Mouse (Mus musculus): ENCODE measurements around the gene Acod1. TPM values are rescaled to one million over a fixed set of nuclear protein-coding genes. Genes with fewer than 3 reads are reported as not detected.

Gene Acod1
- polyA plus RNA-seq, 1 experiment from 2014 or later: 0.06 TPM

- Histone ChIP-seq H3K9me3 (no peaks in the 10 kb centered on the region), H3K27me3 (no peaks in the 10 kb centered on the region), H3K4me2 (no peak overlapping the region; the same call in 1 of the 2 replicates), H3K9ac (no peak overlapping the region), H3K27ac (no peak overlapping the region), H3K4me3 (replicated peaks) (no peak overlapping the region), H3K4me1 (peaks cover 18% of the 10 kb centered on the region), H3K36me3 (replicated peaks) (peaks cover 12% of the 10 kb centered on the region; the same call in 1 of the 2 replicates)
- 84% methylated on average over 6 of the region's 6 CpGs for whole genome bisulfite sequencing
- no peak for ATAC-seq (ENCODE audit: low FRiP score)
Measured at GRCm38 (mm10) chr14:103096621-103097020, 49.8 kb downstream of the Acod1 start.

DNA sequence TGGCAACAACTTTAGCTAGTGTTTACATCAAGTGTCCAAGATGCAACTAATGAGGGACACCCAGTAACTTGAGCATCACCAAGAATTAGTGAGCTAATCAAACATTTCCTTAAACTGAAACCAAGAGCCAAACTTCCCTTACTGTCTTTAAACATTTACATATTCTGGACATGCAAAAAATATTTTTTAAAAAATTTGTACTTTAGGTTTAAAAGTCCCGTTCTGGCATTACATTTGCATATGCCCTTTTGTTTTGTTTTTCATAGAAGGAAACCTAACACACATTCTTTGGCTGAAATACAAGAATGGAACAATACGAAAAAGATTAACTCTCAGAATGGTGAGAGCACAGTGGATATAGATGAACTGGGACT lies 51.4 kb downstream of the Acod1 start:
- peaks cover 16% of the 10 kb centered on the region for H3K4me1 ChIP-seq
- H3K9me3 ChIP-seq: no peaks in the 10 kb centered on the region
- H3K4me2 ChIP-seq: peak overlapping the region; percentile 63
- no peak for ATAC-seq (ENCODE audit: low FRiP score)
- H3K9ac ChIP-seq: peak overlapping the region; percentile 96
- H3K27me3 ChIP-seq: no peaks in the 10 kb centered on the region
- 5% methylated on average over 2 of the region's 2 CpGs for WGBS
- peak overlapping the region; percentile 90 for H3K4me3 ChIP-seq (replicated peaks)
- H3K27ac ChIP-seq: no peak overlapping the region
- peaks cover 5% of the 10 kb centered on the region; the same call in 1 of the 2 replicates for H3K36me3 ChIP-seq (replicated peaks)

GRCm38 (mm10) chr14:103098587-103099235 lies 51.9 kb downstream of the Acod1 start:
- WGBS: under 1% methylated on average over 75 of the region's 86 CpGs
- Histone ChIP-seq H3K4me2 (peak overlapping the region; percentile 63), H3K4me1 (peaks cover 16% of the 10 kb centered on the region), H3K36me3 (replicated peaks) (peaks cover 5% of the 10 kb centered on the region; the same call in 1 of the 2 replicates), H3K27ac (peak overlapping the region; percentile 99), H3K9me3 (no peaks in the 10 kb centered on the region), H3K4me3 (replicated peaks) (peak overlapping the region; percentile 90), H3K9ac (peak overlapping the region; percentile 96), H3K27me3 (no peaks in the 10 kb centered on the region)
- ATAC-seq (ENCODE audit: low FRiP score): peak; percentile 84

GRCm38 (mm10) chr14:103099238-103099933 lies 52.6 kb downstream of the Acod1 start, which contains the start of gene Fbxl3:
Fbxl3 (minus strand) TSS chr14:103099566.
- Histone ChIP-seq H3K36me3 (replicated peaks) (0 out of 2 replicates have a peak, but pooled peaks cover 5% of the 10 kb centered on the region), H3K9ac (peak within 1 kb of the TSS; percentile 96), H3K27me3 (no peaks in the 10 kb centered on the region), H3K4me2 (peak within 1 kb of the TSS; percentile 63), H3K9me3 (no peaks in the 10 kb centered on the region), H3K4me1 (peaks cover 16% of the 10 kb centered on the region), H3K27ac (peak within 1 kb of the TSS; percentile 99), H3K4me3 (replicated peaks) (peak within 1 kb of the TSS; percentile 90)
- ATAC-seq (ENCODE audit: low FRiP score): peak; percentile 89
- under 1% methylated on average over 79 of the region's 88 CpGs for WGBS

DNA sequence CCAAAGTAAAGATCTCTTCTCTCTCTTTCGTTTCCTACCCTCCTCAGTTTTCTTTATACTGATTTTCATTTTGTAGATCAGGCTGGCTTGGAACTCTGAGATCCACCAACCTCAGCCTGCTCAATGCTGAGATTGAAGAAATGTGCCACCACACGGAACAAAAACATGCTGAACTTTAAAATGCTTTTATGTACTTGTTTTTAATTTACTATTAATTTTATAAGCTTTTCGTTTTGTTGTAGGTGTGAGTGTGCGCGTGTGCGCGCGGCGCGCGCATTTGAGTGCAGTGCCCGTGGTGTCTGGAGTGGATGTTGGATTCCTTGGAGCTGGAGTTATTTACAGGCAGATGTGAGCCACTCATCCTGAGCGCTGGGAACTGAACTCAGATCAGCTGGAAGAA lies 53.5 kb downstream of the Acod1 start:
- no peak overlapping the region for H3K27ac ChIP-seq
- 85% methylated on average over 13 of the region's 13 CpGs for WGBS
- 0 out of 2 replicates have a peak, but pooled peaks cover 2% of the 10 kb centered on the region for H3K36me3 ChIP-seq (replicated peaks)
- no peak overlapping the region for H3K9ac ChIP-seq
- H3K4me1 ChIP-seq: peaks cover 16% of the 10 kb centered on the region
- H3K27me3 ChIP-seq: no peaks in the 10 kb centered on the region
- no peak overlapping the region for H3K4me3 ChIP-seq (replicated peaks)
- ATAC-seq (ENCODE audit: low FRiP score): no peak
- H3K9me3 ChIP-seq: no peaks in the 10 kb centered on the region
- H3K4me2 ChIP-seq: no peak overlapping the region

- no peak for ATAC-seq (ENCODE audit: low FRiP score)
- H3K9me3 ChIP-seq: no peaks in the 10 kb centered on the region
- no peak overlapping the region for H3K4me3 ChIP-seq (replicated peaks)
- no peak overlapping the region for H3K27ac ChIP-seq
- H3K4me2 ChIP-seq: no peak overlapping the region
- H3K9ac ChIP-seq: no peak overlapping the region
- WGBS: 88% methylated on average over 3 of the region's 3 CpGs
- H3K27me3 ChIP-seq: no peaks in the 10 kb centered on the region
- H3K36me3 ChIP-seq (replicated peaks): no peaks in the 10 kb centered on the region
- peaks cover 16% of the 10 kb centered on the region for H3K4me1 ChIP-seq
Measured at GRCm38 (mm10) chr14:103101171-103101570, 54.4 kb downstream of the Acod1 start.

DNA sequence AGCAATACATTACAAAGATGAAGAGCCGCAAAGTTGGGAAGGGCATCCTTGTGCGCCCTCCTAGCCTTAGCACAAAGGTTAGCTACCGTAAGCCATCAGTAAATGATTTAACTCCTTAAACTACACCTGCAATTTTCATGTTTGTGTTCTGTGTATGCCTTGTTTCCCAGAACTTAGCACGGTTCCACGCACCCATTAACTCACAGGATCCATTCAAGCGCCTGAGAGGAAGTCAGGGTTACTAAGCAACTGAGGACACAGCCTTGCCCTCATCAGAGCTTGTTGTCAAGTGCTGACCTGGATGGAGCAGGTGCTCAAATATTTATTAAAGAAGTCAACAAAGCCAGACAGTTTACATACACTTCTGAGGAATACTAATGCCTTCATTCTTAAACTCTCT lies 55.5 kb downstream of the Acod1 start:
- Histone ChIP-seq H3K27me3 (no peaks in the 10 kb centered on the region), H3K4me2 (no peak overlapping the region), H3K27ac (no peak overlapping the region), H3K9me3 (no peaks in the 10 kb centered on the region), H3K4me3 (replicated peaks) (no peak overlapping the region), H3K36me3 (replicated peaks) (no peaks in the 10 kb centered on the region), H3K4me1 (peaks cover 7% of the 10 kb centered on the region), H3K9ac (no peak overlapping the region)
- no peak for ATAC-seq (ENCODE audit: low FRiP score)
- WGBS: 64% methylated on average over 6 of the region's 6 CpGs

GRCm38 (mm10) chr14:103102731-103103335 lies 56.1 kb downstream of the Acod1 start:
- H3K27ac ChIP-seq: no peak overlapping the region
- no peaks in the 10 kb centered on the region for H3K9me3 ChIP-seq
- H3K9ac ChIP-seq: no peak overlapping the region
- H3K4me2 ChIP-seq: no peak overlapping the region
- no peaks in the 10 kb centered on the region for H3K27me3 ChIP-seq
- H3K4me1 ChIP-seq: peaks cover 3% of the 10 kb centered on the region
- no peak for ATAC-seq (ENCODE audit: low FRiP score)
- 86% methylated on average over 10 of the region's 10 CpGs for WGBS
- H3K4me3 ChIP-seq (replicated peaks): no peak overlapping the region
- H3K36me3 ChIP-seq (replicated peaks): no peaks in the 10 kb centered on the region

Other genes starting within 250 kb of the Acod1 start
- 5.9 and 7.1 TPM in 2 replicates for gene Kctd12, start 64.3 kb upstream of the Acod1 start, polyA plus RNA-seq (2016; fragmentation: Nextera tagmentation; extraction: Ambion mirVana)
- gene Cln5, start 23.2 kb downstream of the Acod1 start, polyA plus RNA-seq (2016; fragmentation: Nextera tagmentation; extraction: Ambion mirVana): 17.6 and 19.9 TPM in 2 replicates
- 23.7 and 27.4 TPM in 2 replicates for gene Fbxl3, start 52.6 kb downstream of the Acod1 start, polyA plus RNA-seq (2016; fragmentation: Nextera tagmentation; extraction: Ambion mirVana)